Comparison of ENCODE assay signal across 33 mouse cellular contexts in genomic region chr16:87351386-87352105, GRCm38 (mm10).
"Had no signal": no experiment of that assay in that cellular context is flagged by ENCODE, and none has a peak within 500 bp of the region (broad histone marks: within the 10 kb centered on the region; RNA-seq: fewer than 3 reads in every experiment).

No protein-coding gene starts in this region.

- ATAC-seq: liver, embryonic 12.5 days; liver, postnatal 0 days; lung, postnatal 0 days; midbrain, embryonic 13.5 days; midbrain, embryonic 15.5 days; midbrain, embryonic 16.5 days had no signal

- H3K27me3 ChIP-seq: limb, embryonic 12.5 days; limb, embryonic 13.5 days; limb, embryonic 15.5 days; liver, embryonic 12.5 days; liver, embryonic 13.5 days; lung, embryonic 15.5 days; megakaryocyte, embryonic 14.5 days; midbrain, embryonic 15.5 days; neural tube, embryonic 12.5 days had no signal

- H3K27ac ChIP-seq: limb, embryonic 10.5 days; limb, embryonic 12.5 days; limb, embryonic 13.5 days; limb, embryonic 15.5 days; liver, embryonic 12.5 days; liver, embryonic 13.5 days; liver, embryonic 14.5 days; liver, embryonic 15.5 days; lung, embryonic 15.5 days; macrophage; midbrain, embryonic 10.5 days; midbrain, embryonic 12.5 days; midbrain, embryonic 13.5 days; midbrain, embryonic 15.5 days; neural tube, embryonic 12.5 days; neural tube, embryonic 13.5 days had no signal

- H3K4me2 ChIP-seq: limb, embryonic 12.5 days; limb, embryonic 13.5 days; limb, embryonic 15.5 days; liver, embryonic 11.5 days; liver, embryonic 12.5 days; liver, embryonic 13.5 days; liver, embryonic 15.5 days; lung, embryonic 14.5 days; lung, embryonic 15.5 days; midbrain, embryonic 11.5 days; midbrain, embryonic 12.5 days; midbrain, embryonic 13.5 days; midbrain, embryonic 15.5 days; neural tube, embryonic 12.5 days; neural tube, embryonic 13.5 days had no signal

- H3K9ac ChIP-seq: limb, embryonic 12.5 days; limb, embryonic 13.5 days; limb, embryonic 15.5 days; liver, embryonic 12.5 days; liver, embryonic 13.5 days; liver, embryonic 14.5 days; liver, embryonic 15.5 days; liver, postnatal 0 days; lung, embryonic 14.5 days; lung, embryonic 15.5 days; midbrain, embryonic 12.5 days; midbrain, embryonic 13.5 days; midbrain, embryonic 15.5 days; neural tube, embryonic 12.5 days; neural tube, embryonic 13.5 days had no signal

- H3K36me3 ChIP-seq: midbrain, embryonic 15.5 days; neural tube, embryonic 12.5 days had no signal

- H3K9me3 ChIP-seq: limb, embryonic 10.5 days; limb, embryonic 12.5 days; limb, embryonic 13.5 days; limb, embryonic 15.5 days; liver, embryonic 12.5 days; liver, embryonic 13.5 days; liver, embryonic 15.5 days; lung, embryonic 15.5 days; midbrain, embryonic 10.5 days; midbrain, embryonic 12.5 days; midbrain, embryonic 15.5 days; neural tube, embryonic 12.5 days; neural tube, embryonic 13.5 days had no signal

- DNase-seq: left cerebral cortex, postnatal 4 days; liver; liver, embryonic 13.5 days; liver, postnatal 0 days; lung, adult 18-20 months; lung, adult 2 months; lung, embryonic 14.5 days; lung, postnatal 10 days; lung, postnatal 14 days; lung, postnatal 36 days; lung, postnatal 4 days; midbrain, embryonic 14.5 days had no signal

- H3K4me3 ChIP-seq: limb, embryonic 10.5 days; limb, embryonic 12.5 days; limb, embryonic 13.5 days; limb, embryonic 15.5 days; liver, embryonic 12.5 days; liver, embryonic 13.5 days; liver, embryonic 15.5 days; lung, embryonic 15.5 days; megakaryocyte, embryonic 14.5 days; midbrain, embryonic 10.5 days; midbrain, embryonic 12.5 days; midbrain, embryonic 13.5 days; midbrain, embryonic 15.5 days; myocyte; neural tube, embryonic 12.5 days; neural tube, embryonic 13.5 days had no signal

- H3K4me1 ChIP-seq: limb, embryonic 10.5 days; limb, embryonic 12.5 days; neural tube, embryonic 12.5 days had no signal
